Mouse (Mus musculus): ENCODE results near the gene Nfe2l2. TPM values are rescaled to one million over a fixed set of nuclear protein-coding genes. Genes with fewer than 3 reads are reported as not detected.

The Nfe2l2 gene
- polyA plus RNA-seq, 1 experiment from 2014 or later, result 36.2 TPM

- Histone ChIP-seq H3K27me3 (no peaks in the 10 kb centered on the region), H3K9ac (peak overlapping the region; percentile 87), H3K4me3 (peak overlapping the region; percentile 94), H3K27ac (peak overlapping the region; percentile 97), H3K4me2 (replicated peaks) (peak overlapping the region; percentile 63), H3K4me1 (peaks cover 23% of the 10 kb centered on the region), H3K36me3 (no peaks in the 10 kb centered on the region), H3K9me3 (no peaks in the 10 kb centered on the region)
- ATAC-seq (ENCODE audit: insufficient number of reproducible peaks, insufficient read depth, low FRiP score, low TSS enrichment), result no peak
- WGBS, result 24% methylated on average over 19 of the region's 19 CpGs
Observed at GRCm38 (mm10) chr2:75705162-75705752, 816 bp upstream of the Nfe2l2 start.

- H3K27me3 ChIP-seq, result no peaks in the 10 kb centered on the region
- peak overlapping the region; percentile 87 for H3K9ac ChIP-seq
- H3K4me1 ChIP-seq, result peaks cover 32% of the 10 kb centered on the region
- H3K27ac ChIP-seq, result peak overlapping the region; percentile 97
- peak; percentile 85 for ATAC-seq (ENCODE audit: insufficient number of reproducible peaks, insufficient read depth, low FRiP score, low TSS enrichment)
- H3K9me3 ChIP-seq, result no peaks in the 10 kb centered on the region
- H3K36me3 ChIP-seq, result no peaks in the 10 kb centered on the region
- H3K4me2 ChIP-seq (replicated peaks), result peak overlapping the region; percentile 63
- peak overlapping the region; percentile 94 for H3K4me3 ChIP-seq
- WGBS, result under 1% methylated on average over 62 of the region's 62 CpGs
Observed at GRCm38 (mm10) chr2:75703375-75704181, 863 bp downstream of the Nfe2l2 start.

- Histone ChIP-seq H3K27me3 (no peaks in the 10 kb centered on the region), H3K27ac (peak overlapping the region; percentile 97), H3K4me2 (replicated peaks) (peak overlapping the region; percentile 63), H3K4me3 (peak overlapping the region; percentile 94), H3K9me3 (no peaks in the 10 kb centered on the region), H3K4me1 (peaks cover 33% of the 10 kb centered on the region), H3K36me3 (no peaks in the 10 kb centered on the region), H3K9ac (no peak overlapping the region)
- ATAC-seq (ENCODE audit: insufficient number of reproducible peaks, insufficient read depth, low FRiP score, low TSS enrichment), result no peak
- WGBS, result 12% methylated on average over 5 of the region's 5 CpGs
Observed at GRCm38 (mm10) chr2:75702588-75702976, 1.9 kb downstream of the Nfe2l2 start.

GRCm38 (mm10) chr2:75701822-75702587 lies 2.4 kb downstream of the Nfe2l2 start:
- Histone ChIP-seq H3K27ac (peak overlapping the region; percentile 97), H3K9me3 (no peaks in the 10 kb centered on the region), H3K9ac (no peak overlapping the region), H3K4me1 (peaks cover 33% of the 10 kb centered on the region), H3K4me2 (replicated peaks) (peak overlapping the region; percentile 63), H3K27me3 (no peaks in the 10 kb centered on the region), H3K36me3 (no peaks in the 10 kb centered on the region), H3K4me3 (peak overlapping the region; percentile 94)
- 77% methylated on average over 9 of the region's 9 CpGs for WGBS
- no peak for ATAC-seq (ENCODE audit: insufficient number of reproducible peaks, insufficient read depth, low FRiP score, low TSS enrichment)

GRCm38 (mm10) chr2:75701207-75701606 lies 3.2 kb downstream of the Nfe2l2 start:
- no peak overlapping the region for H3K4me3 ChIP-seq
- H3K4me2 ChIP-seq (replicated peaks), result peak overlapping the region; percentile 63; the same call in 1 of the 2 replicates
- H3K9me3 ChIP-seq, result no peaks in the 10 kb centered on the region
- no peak for ATAC-seq (ENCODE audit: insufficient number of reproducible peaks, insufficient read depth, low FRiP score, low TSS enrichment)
- H3K27me3 ChIP-seq, result no peaks in the 10 kb centered on the region
- H3K9ac ChIP-seq, result no peak overlapping the region
- no peak overlapping the region for H3K27ac ChIP-seq
- WGBS, result 51% methylated on average over 3 of the region's 3 CpGs
- no peaks in the 10 kb centered on the region for H3K36me3 ChIP-seq
- peaks cover 37% of the 10 kb centered on the region for H3K4me1 ChIP-seq

- no peaks in the 10 kb centered on the region for H3K27me3 ChIP-seq
- no peaks in the 10 kb centered on the region for H3K36me3 ChIP-seq
- ATAC-seq (ENCODE audit: insufficient number of reproducible peaks, insufficient read depth, low FRiP score, low TSS enrichment), result no peak
- peaks cover 37% of the 10 kb centered on the region for H3K4me1 ChIP-seq
- WGBS, result 91% methylated on average over 3 of the region's 3 CpGs
- H3K4me3 ChIP-seq, result no peak overlapping the region
- H3K27ac ChIP-seq, result no peak overlapping the region
- H3K9ac ChIP-seq, result no peak overlapping the region
- H3K9me3 ChIP-seq, result no peaks in the 10 kb centered on the region
- H3K4me2 ChIP-seq (replicated peaks), result no peak overlapping the region
Observed at GRCm38 (mm10) chr2:75700543-75700942, 3.9 kb downstream of the Nfe2l2 start.

GRCm38 (mm10) chr2:75698874-75699273 lies 5.6 kb downstream of the Nfe2l2 start:
- WGBS, result 80% methylated on average over 3 of the region's 3 CpGs
- Histone ChIP-seq H3K9ac (no peak overlapping the region), H3K27ac (no peak overlapping the region), H3K36me3 (no peaks in the 10 kb centered on the region), H3K27me3 (no peaks in the 10 kb centered on the region), H3K4me3 (no peak overlapping the region), H3K9me3 (no peaks in the 10 kb centered on the region), H3K4me2 (replicated peaks) (no peak overlapping the region), H3K4me1 (peaks cover 32% of the 10 kb centered on the region)
- no peak for ATAC-seq (ENCODE audit: insufficient number of reproducible peaks, insufficient read depth, low FRiP score, low TSS enrichment)

GRCm38 (mm10) chr2:75698007-75698406 lies 6.4 kb downstream of the Nfe2l2 start:
- no peak overlapping the region for H3K4me2 ChIP-seq (replicated peaks)
- H3K4me1 ChIP-seq, result peaks cover 41% of the 10 kb centered on the region
- no peak for ATAC-seq (ENCODE audit: insufficient number of reproducible peaks, insufficient read depth, low FRiP score, low TSS enrichment)
- no peak overlapping the region for H3K9ac ChIP-seq
- no peak overlapping the region for H3K27ac ChIP-seq
- H3K36me3 ChIP-seq, result no peaks in the 10 kb centered on the region
- no peaks in the 10 kb centered on the region for H3K27me3 ChIP-seq
- no peaks in the 10 kb centered on the region for H3K9me3 ChIP-seq
- 29% methylated on average over 4 of the region's 4 CpGs for WGBS
- H3K4me3 ChIP-seq, result no peak overlapping the region

- H3K4me3 ChIP-seq, result no peak overlapping the region
- no peaks in the 10 kb centered on the region for H3K36me3 ChIP-seq
- no peak overlapping the region for H3K9ac ChIP-seq
- no peaks in the 10 kb centered on the region for H3K27me3 ChIP-seq
- peaks cover 44% of the 10 kb centered on the region for H3K4me1 ChIP-seq
- no peak overlapping the region for H3K4me2 ChIP-seq (replicated peaks)
- no peaks in the 10 kb centered on the region for H3K9me3 ChIP-seq
- 92% methylated on average over 3 of the region's 3 CpGs for WGBS
- no peak for ATAC-seq (ENCODE audit: insufficient number of reproducible peaks, insufficient read depth, low FRiP score, low TSS enrichment)
- H3K27ac ChIP-seq, result no peak overlapping the region
Observed at GRCm38 (mm10) chr2:75697222-75697621, 7.2 kb downstream of the Nfe2l2 start.

GRCm38 (mm10) chr2:75696371-75696770 lies 8.1 kb downstream of the Nfe2l2 start:
- no peak overlapping the region for H3K4me2 ChIP-seq (replicated peaks)
- ATAC-seq (ENCODE audit: insufficient number of reproducible peaks, insufficient read depth, low FRiP score, low TSS enrichment), result no peak
- H3K4me3 ChIP-seq, result no peak overlapping the region
- no peaks in the 10 kb centered on the region for H3K27me3 ChIP-seq
- 0 out of 2 replicates have a peak overlapping the region, but pooled peaks have one; percentile 6 for H3K27ac ChIP-seq
- no peaks in the 10 kb centered on the region for H3K36me3 ChIP-seq
- H3K9me3 ChIP-seq, result no peaks in the 10 kb centered on the region
- no peak overlapping the region for H3K9ac ChIP-seq
- H3K4me1 ChIP-seq, result peaks cover 35% of the 10 kb centered on the region
- WGBS, result 66% methylated on average over 5 of the region's 5 CpGs

GRCm38 (mm10) chr2:75695676-75696350 lies 8.6 kb downstream of the Nfe2l2 start:
- Histone ChIP-seq H3K4me3 (no peak overlapping the region), H3K4me1 (peaks cover 30% of the 10 kb centered on the region), H3K9ac (no peak overlapping the region), H3K36me3 (no peaks in the 10 kb centered on the region), H3K9me3 (no peaks in the 10 kb centered on the region), H3K27me3 (no peaks in the 10 kb centered on the region), H3K27ac (no peak overlapping the region), H3K4me2 (replicated peaks) (no peak overlapping the region)
- ATAC-seq (ENCODE audit: insufficient number of reproducible peaks, insufficient read depth, low FRiP score, low TSS enrichment), result no peak
- WGBS, result 67% methylated on average over 9 of the region's 9 CpGs
